Mouse (Mus musculus) C2C12 (cell line): ENCODE data around the gene Sav1.

ENCODE experiments used
- CEBPB ChIP-seq: IDR thresholded peaks from one replicate; pipeline ENCODE4 v1.6.1; 2011; ENCODE audit warnings: low read depth, mild to moderate bottlenecking, control low read depth, moderate library complexity
- USF1 ChIP-seq: IDR thresholded peaks from one replicate; pipeline ENCODE4 v1.6.1; 2011; ENCODE audit warnings: low read depth, mild to moderate bottlenecking, control low read depth, moderate library complexity

GRCm38 (mm10) chr12:70026233-70026632 lies 39.4 kb upstream of the Sav1 start:
- no peak for TF ChIP-seq CEBPB
- TF ChIP-seq USF1: no peak
